Mouse (Mus musculus) C2C12 (cell line): ENCODE measurements around the gene Nox3. TPM values are rescaled to one million over a fixed set of nuclear protein-coding genes. Genes with fewer than 3 reads are reported as not detected.

Source experiments
- H3K27me3 ChIP-seq: one replicate; pipeline ENCODE4 v1.6.1; 2011; ENCODE audit not compliant: control insufficient read depth, insufficient read depth, insufficient read length
- H3K36me3 ChIP-seq: one replicate; pipeline ENCODE4 v1.6.1; 2011; ENCODE audit not compliant: control insufficient read depth, insufficient read depth
- H3K4me3 ChIP-seq: one replicate; pipeline ENCODE4 v1.5.1; 2011; ENCODE audit warnings: mild to moderate bottlenecking, control low read depth; ENCODE audit not compliant: poor library complexity, insufficient read depth, severe bottlenecking
- H3K79me2 ChIP-seq: one replicate; pipeline ENCODE4 v1.6.1; 2011; ENCODE audit not compliant: control insufficient read depth, insufficient read depth
- H3K79me3 ChIP-seq: one replicate; pipeline ENCODE4 v1.6.1; 2011; ENCODE audit warnings: low read depth, control low read depth
- H3ac ChIP-seq: one replicate; pipeline ENCODE3; 2011; ENCODE audit warnings: low read depth; ENCODE audit not compliant: control insufficient read depth, insufficient read length
- CEBPB ChIP-seq: IDR thresholded peaks from one replicate; pipeline ENCODE4 v1.6.1; 2011; ENCODE audit warnings: low read depth, mild to moderate bottlenecking, control low read depth, moderate library complexity
- CTCF ChIP-seq: IDR thresholded peaks from one replicate; pipeline ENCODE4 v1.5.1; 2011; ENCODE audit not compliant: control insufficient read depth, insufficient read depth, insufficient read length
- FOSL1 ChIP-seq: IDR thresholded peaks from one replicate; pipeline ENCODE4 v1.8.0; 2011; ENCODE audit warnings: mild to moderate bottlenecking, low read length; ENCODE audit not compliant: poor library complexity, insufficient read depth, severe bottlenecking
- MAX ChIP-seq: IDR thresholded peaks from one replicate; pipeline ENCODE4 v1.6.1; 2011; ENCODE audit warnings: mild to moderate bottlenecking, control low read depth
- MYOD1 ChIP-seq: IDR thresholded peaks from one replicate; pipeline ENCODE4 v1.6.1; 2011; ENCODE audit warnings: low read depth; ENCODE audit not compliant: control insufficient read depth, insufficient read length
- MYOG ChIP-seq: IDR thresholded peaks from one replicate; pipeline ENCODE4 v1.6.1; 2011; ENCODE audit not compliant: control insufficient read depth, insufficient read length; ENCODE audit errors: extremely low read depth
- USF1 ChIP-seq: IDR thresholded peaks from one replicate; pipeline ENCODE4 v1.6.1; 2011; ENCODE audit warnings: low read depth, mild to moderate bottlenecking, control low read depth, moderate library complexity
- long read RNA-seq, 2 experiments: library from polyadenylated mRNA; unstranded; transcript quantifications; one replicate each; pipeline ENCODE4 v2.0.0; 2019 to 2020
- polyA plus RNA-seq: library from polyadenylated mRNA; unstranded; fragments of >200 nt; fragmentation: generic; extraction: Trizol; gene quantifications from one replicate; pipeline ENCODE4 v1.2.1, GENCODE M21; 2012; ENCODE audit warnings: missing spikeins

Nox3 gene
- not detected for polyA plus RNA-seq
- long read RNA-seq, experiment 1: 0 reads
- long read RNA-seq, experiment 2: 0 reads

DNA sequence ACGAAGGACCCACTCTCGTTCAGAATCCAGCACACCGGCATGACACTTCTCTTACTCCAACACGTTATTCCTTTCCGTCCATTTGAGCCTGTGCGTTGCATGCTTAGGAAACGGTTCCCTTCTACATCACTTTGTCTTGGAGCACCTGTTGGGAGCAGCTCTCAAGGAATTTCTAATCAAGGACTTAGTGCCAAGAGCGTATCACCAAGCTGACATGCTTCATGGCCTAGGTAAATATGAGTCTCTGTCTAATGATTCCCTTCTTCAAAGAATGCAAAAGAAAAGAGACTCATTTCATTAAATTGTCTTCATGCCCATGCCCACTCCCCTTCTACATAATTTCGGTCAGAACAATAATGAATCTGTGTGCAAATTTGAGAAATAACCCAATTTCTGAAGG is at the start of gene Nox3:
TSS of gene Nox3 (minus strand) at position 101 of the 400 bp plus-strand sequence.
- no peaks in the 10 kb centered on the region for H3K79me2 ChIP-seq
- no peak within 1 kb of the TSS for H3ac ChIP-seq
- TF ChIP-seq MYOD1 (no peak), CTCF (no peak), MAX (no peak), CEBPB (no peak), FOSL1 (no peak), USF1 (no peak), MYOG (no peak)
- H3K27me3 ChIP-seq: no peaks in the 10 kb centered on the region
- H3K4me3 ChIP-seq: no peak within 1 kb of the TSS
- no peaks in the 10 kb centered on the region for H3K36me3 ChIP-seq
- no peaks in the 10 kb centered on the region for H3K79me3 ChIP-seq

DNA sequence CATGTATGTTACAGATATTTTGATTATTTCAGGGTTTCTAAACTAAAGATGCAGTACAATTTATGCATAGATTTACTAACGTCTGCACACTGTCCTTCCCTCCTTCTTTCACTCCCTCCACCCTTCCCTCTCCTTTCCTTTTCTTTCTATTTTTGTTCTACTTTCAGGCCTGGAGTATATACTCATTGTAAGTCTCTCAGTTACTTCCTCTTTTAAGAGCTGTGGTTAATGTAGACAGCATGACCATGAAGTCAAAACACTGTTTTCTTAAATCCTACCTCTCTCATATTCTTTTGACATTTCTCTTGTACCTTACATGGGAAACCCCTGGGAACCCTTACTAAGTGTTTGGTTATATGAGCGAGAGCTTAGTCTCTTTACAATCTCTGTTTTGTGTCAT is 48.3 kb upstream of the Nox3 start:
- no peak overlapping the region for H3ac ChIP-seq
- no peaks in the 10 kb centered on the region for H3K27me3 ChIP-seq
- TF ChIP-seq USF1: no peak
- no peak for TF ChIP-seq CEBPB
- no peak for TF ChIP-seq MYOG
- no peak for TF ChIP-seq MAX
- TF ChIP-seq CTCF: no peak
- no peak for TF ChIP-seq FOSL1
- TF ChIP-seq MYOD1: no peak
- no peaks in the 10 kb centered on the region for H3K79me3 ChIP-seq
- H3K79me2 ChIP-seq: no peaks in the 10 kb centered on the region
- H3K4me3 ChIP-seq: no peak overlapping the region
- H3K36me3 ChIP-seq: no peaks in the 10 kb centered on the region

DNA sequence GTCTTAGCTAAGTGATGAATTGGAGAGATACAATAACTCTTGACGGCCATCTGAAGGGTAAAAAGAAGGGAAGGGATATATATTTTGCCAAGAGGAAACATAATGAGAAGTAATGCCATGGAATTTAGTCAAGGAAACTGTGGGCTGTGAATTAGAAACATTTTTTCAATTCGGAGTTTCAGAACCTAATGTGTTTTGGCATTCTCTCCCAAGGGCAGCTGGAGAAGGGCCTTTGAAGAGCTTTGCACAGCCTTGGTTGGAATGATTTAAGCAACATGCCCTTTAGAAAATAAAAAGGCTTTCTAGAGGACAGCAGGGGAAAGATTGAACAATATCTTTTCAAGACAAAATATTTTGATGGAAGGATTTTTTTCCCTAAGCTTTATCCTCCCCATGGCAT is 40.9 kb upstream of the Nox3 start:
- H3K79me2 ChIP-seq: no peaks in the 10 kb centered on the region
- no peaks in the 10 kb centered on the region for H3K79me3 ChIP-seq
- H3K36me3 ChIP-seq: no peaks in the 10 kb centered on the region
- no peak overlapping the region for H3ac ChIP-seq
- TF ChIP-seq USF1 (no peak), FOSL1 (no peak), MAX (no peak), MYOG (no peak), CTCF (no peak), CEBPB (no peak), MYOD1 (no peak)
- H3K27me3 ChIP-seq: no peaks in the 10 kb centered on the region
- H3K4me3 ChIP-seq: no peak overlapping the region

DNA sequence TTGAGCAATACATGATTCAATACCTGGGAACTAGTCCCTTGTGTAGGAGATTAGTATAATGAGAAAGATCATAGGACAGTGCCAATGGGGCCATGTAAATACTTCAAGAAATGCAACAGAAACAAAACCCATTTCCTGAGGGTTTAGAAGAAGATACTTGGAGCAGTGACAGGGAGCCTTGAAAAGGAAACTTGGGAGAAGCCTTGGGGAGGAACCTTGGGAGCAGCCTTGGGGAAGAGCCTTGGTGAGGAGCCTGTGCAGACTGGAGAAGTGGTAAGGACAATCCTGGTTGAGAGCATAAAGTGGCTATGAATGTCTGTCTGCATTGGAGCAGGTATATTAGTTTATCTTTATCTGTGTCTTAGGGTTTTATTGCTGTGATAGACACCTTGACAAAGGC is 38.2 kb upstream of the Nox3 start:
- Histone ChIP-seq H3K79me2 (no peaks in the 10 kb centered on the region), H3ac (no peak overlapping the region), H3K27me3 (no peaks in the 10 kb centered on the region), H3K36me3 (no peaks in the 10 kb centered on the region), H3K4me3 (no peak overlapping the region), H3K79me3 (no peaks in the 10 kb centered on the region)
- no peak for TF ChIP-seq CTCF
- no peak for TF ChIP-seq MYOG
- TF ChIP-seq USF1: no peak
- TF ChIP-seq CEBPB: no peak
- TF ChIP-seq MYOD1: no peak
- TF ChIP-seq MAX: no peak
- no peak for TF ChIP-seq FOSL1

DNA sequence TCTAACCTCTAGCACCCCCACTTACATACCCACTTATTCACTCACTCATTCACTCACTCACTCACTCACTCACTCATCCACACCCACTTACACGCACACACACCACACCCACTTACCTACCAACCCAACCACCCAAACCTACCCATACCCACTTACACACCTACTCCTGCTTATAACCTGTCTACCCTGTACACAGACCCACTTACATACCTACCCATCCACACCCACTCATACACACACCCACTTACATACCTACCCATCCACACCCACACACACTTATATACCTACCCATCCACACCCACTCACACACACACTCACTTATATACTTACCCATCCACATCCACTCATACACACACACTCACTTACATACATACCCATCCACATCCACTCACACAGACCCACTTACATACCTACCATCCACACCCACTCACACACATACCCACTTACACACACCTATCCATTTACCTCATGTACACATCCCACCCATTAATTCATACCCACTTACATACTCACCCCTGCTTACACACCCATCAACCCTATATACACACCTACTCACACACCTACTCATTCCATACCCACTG is 9.4 kb upstream of the Nox3 start:
- TF ChIP-seq MYOD1: no peak
- no peak for TF ChIP-seq CTCF
- TF ChIP-seq USF1: no peak
- TF ChIP-seq MYOG: no peak
- no peak for TF ChIP-seq CEBPB
- no peak for TF ChIP-seq FOSL1
- Histone ChIP-seq H3ac (no peak overlapping the region), H3K79me2 (no peaks in the 10 kb centered on the region)

More for the DNA sequence above, 9.4 kb upstream of the Nox3 start:
- Histone ChIP-seq H3K27me3 (no peaks in the 10 kb centered on the region), H3K36me3 (no peaks in the 10 kb centered on the region), H3K4me3 (no peak overlapping the region), H3K79me3 (no peaks in the 10 kb centered on the region)
